Mouse (Mus musculus) c-Kit-positive CD71-positive TER-119-positive erythroid progenitor cells, embryonic 14.5 days (primary cell): Measurements from ENCODE around the gene Gm156.
"Not testable (repeated sequence)": the region's sequence is repeated elsewhere in the genome, so short reads cannot be mapped to it uniquely, and the experiment has no call there.

Source experiments
- DNase-seq: peaks from one replicate; pipeline ENCODE4 v3.0.0-alpha.2; 2013; ENCODE audit warnings: low spot score

The Gm156 gene

GRCm38 (mm10) chr6:129784170-129784569, at the start of gene Gm156:
Gene Gm156 (minus strand): TSS chr6:129784270.
- not testable (repeated sequence) for DNase-seq

GRCm38 (mm10) chr6:129825559-129825958, 41.5 kb upstream of the Gm156 start:
- no peak for DNase-seq

DNA sequence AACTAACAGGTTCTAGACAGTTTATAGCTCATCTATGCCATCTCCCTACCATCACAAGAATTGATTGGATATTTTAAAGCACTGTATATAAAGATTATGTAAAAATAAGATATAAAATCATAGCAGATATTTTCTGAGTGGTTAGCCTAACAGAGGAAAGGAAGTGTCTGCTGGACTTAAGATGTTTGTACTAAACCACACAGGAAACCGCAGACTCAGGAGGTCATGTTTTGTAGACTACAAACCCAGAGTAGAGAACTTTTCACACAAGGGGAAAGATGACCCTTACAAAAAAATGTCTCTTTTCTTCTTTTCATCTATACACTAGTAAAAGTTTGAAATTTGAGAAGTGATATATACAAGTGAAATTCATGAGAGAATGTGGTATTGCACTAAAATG, 39.9 kb upstream of the Gm156 start:
- DNase-seq, result no peak

- DNase-seq, result no peak
Measured at GRCm38 (mm10) chr6:129817731-129818130, 33.7 kb upstream of the Gm156 start.

DNA sequence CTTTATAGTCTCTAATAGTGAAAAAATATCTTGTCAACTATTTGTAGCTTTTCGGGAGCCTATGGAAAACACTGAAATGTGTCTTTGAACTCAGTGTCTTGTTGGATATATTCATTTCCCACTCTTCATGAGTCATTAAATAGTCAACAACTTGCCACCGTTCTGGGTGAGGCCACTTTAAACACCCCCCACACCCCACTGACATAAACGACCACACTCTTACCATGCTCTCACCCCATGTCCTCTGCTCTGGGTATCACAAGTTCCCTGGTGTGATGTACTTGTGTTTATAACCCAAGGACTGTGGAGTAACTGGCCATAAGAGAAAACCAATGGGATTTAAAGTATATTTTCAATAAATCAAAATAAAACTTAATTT, 36.4 kb downstream of the Gm156 start:
- DNase-seq, result no peak

DNA sequence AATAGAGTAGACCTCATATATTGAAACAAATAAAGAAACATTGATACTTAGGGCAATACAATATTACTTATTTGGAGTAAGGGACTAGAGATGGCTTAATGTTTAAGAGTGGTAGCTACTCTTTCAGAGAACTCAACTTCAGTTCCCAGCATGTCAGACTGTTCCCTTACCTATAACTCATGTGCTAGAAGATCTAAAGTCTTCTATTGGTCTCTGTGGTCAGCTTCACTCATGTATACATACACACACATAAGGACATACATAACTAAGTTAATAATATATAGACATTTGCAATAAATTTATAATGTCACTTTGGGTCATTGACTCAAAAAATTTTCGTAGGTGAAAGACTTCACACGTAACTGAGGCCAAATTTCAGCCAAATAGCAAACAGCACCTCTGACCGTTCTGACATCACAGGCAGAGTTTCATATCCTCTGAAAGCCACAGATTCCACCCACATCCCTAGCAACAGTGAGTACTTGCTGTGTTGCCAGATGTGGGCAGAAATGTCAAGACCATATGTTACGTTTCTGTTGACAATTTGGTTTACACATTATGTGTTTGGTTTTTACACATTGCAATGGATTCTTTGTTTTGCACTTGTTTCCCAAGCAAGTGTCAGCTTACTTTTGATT, 36.9 kb downstream of the Gm156 start:
- DNase-seq, result no peak

DNA sequence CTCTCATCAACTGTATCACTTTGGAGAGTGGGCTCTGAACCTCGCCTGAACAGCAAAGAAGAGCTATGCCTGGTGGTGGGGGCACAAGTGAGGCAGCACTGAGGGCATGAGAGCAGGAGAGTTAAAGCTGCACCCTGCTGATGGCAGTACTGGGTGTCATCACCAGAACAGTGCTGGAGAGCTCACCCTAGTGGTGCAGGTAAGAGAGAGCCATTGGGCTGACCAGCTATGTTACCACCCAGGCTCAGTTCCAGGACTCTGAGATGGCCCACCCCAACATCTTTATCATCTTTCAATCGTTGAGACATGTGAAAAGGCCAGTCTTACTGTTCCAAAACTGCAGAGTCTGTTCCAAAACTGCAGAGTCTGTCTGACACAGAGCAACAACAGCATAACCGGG, 37.9 kb downstream of the Gm156 start:
- DNase-seq, result no peak

DNA sequence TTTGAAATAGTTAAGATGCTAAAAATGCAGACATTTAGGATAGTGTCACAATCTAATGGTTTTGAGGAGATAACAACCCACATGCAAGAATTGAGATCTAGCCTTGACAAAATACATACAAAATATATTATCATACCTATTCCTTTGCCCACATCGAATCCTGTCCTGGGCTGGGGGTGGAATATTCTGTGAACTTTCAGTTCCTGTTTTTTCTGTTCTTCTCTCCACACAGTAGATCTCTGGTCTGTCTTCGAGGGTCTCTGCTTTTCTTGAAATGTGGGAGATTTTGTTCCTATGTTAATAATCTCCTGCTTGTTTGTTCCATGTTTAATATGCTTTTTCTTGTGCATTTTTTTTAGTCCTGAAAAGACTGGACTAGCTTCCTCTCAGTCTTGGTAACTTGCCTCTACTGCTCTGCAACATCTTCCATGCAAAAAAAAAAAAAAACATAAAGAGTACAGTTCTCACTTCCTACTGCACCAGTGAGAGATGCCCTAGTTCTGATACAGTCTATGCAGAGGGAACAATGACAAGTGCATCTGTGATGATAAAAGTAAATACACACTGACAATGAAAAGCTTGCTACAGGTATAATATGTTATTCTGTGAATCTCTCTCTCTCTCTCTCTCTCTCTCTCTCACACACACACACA, 43.9 kb downstream of the Gm156 start, which contains the start of gene Klri2:
Gene Klri2 (minus strand): TSS at position 416 of the 653 bp plus-strand sequence.
- no peak for DNase-seq

DNA sequence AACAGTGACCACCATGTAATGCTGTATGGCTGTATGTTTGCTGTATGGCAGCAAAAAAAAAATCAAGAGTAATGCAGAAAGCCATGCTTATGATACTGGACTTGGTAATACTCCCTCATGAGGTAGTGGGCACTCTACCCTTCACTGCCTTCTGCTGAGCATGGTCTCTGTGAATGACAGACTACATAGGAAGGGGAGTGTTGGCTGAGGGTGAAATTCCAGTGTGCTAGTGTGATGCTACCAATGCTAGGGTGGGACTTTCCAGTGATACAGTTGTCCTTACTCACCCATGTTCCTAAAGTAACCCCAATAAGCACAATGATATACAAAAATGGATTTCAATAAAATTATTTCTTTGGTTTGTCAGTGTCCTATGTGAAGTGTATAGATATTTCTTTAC, 47.7 kb downstream of the Gm156 start:
- DNase-seq, result no peak

GRCm38 (mm10) chr6:129727237-129727636, 56.8 kb downstream of the Gm156 start:
- DNase-seq, result no peak

- no peak for DNase-seq
Measured at GRCm38 (mm10) chr6:129721390-129721789, 62.7 kb downstream of the Gm156 start.

GRCm38 (mm10) chr6:129720487-129720886, 63.6 kb downstream of the Gm156 start:
- DNase-seq, result no peak

- DNase-seq, result no peak
Measured at GRCm38 (mm10) chr6:129717032-129717431, 67.0 kb downstream of the Gm156 start, which contains the start of gene Klri1. Gene Klri1 (minus strand): TSS chr6:129717132.
